Mouse (Mus musculus): ENCODE measurements around the gene Zfp266. TPM values are rescaled to one million over a fixed set of nuclear protein-coding genes. Genes with fewer than 3 reads are reported as not detected.

The Zfp266 gene
- 1 to 10 TPM in 1 of 2 experiments, under 1 TPM in 1; 0.25 to 4.9 TPM for polyA plus RNA-seq (2012; fragmentation: generic; extraction: Trizol)

DNA sequence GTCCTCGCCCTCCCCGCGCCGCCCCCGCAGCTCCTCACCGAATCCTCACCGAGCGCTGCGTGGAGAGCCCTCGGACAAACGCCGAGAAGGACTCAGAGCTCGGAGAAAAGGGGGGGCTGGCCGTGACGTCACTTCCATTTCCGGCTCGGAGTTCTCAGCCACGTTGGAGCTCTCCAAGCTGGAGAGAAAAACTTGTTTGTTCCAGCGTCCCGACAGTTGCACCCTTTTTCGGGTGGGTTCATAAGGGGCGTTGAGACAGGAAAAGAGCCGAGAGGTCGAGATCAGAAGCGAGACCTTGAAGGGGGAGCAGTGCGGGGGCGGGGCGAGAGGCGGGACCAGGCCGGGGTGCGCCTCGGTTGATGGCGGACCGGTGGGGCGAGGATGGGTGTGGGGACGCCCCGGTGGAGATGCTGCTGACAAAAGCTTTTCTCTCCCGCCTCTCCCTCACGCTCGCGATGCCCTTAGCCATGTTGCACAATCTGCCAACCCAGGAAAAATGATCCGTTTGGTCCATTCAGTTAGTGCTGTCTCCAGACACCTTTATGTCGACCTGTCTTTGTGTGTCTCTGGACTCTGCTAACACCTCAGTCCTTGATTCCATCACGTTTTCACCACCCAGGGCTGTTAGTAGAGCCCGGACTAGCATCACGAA is at the start of gene Zfp266:
Gene Zfp266 (minus strand): TSS at position 112 of the 652 bp plus-strand sequence.

DNA sequence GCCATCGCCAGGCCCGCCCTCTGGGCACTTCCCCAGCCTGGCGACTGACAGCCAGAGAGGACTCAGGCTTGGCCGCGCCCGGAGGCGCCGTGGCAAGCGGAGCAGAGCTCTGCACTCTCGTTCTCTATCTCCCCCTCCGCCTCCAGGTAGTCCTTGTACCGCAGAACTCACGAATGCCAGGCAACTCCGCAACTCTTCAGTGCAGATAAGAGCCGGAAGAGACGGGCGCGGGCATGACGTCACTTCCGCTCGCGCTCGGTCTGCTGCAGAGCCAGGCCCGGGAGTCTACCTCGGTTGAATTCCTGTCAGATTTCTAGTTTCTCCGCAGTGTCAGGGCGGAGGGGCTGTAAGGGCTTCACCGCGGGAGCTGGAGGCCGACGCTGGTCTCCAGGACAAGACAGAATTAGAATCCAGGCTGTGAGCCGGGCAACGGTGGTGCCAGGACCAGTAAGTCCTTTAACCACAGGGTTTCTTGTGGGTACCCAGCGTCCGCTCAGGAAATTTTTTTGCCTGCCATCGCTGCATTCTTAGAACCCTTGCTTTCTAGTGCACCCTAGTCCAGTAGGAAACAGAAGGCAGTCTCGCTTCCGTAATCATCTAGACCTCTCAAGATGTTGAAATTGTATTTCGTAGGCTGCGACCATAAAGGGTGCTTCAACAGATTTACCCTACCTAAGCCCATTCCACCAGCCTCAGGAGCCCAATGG is 28.5 kb downstream of the Zfp266 start, which contains the start of gene Zfp426:
Gene Zfp426 (minus strand): TSS at position 220 of the 707 bp plus-strand sequence.

DNA sequence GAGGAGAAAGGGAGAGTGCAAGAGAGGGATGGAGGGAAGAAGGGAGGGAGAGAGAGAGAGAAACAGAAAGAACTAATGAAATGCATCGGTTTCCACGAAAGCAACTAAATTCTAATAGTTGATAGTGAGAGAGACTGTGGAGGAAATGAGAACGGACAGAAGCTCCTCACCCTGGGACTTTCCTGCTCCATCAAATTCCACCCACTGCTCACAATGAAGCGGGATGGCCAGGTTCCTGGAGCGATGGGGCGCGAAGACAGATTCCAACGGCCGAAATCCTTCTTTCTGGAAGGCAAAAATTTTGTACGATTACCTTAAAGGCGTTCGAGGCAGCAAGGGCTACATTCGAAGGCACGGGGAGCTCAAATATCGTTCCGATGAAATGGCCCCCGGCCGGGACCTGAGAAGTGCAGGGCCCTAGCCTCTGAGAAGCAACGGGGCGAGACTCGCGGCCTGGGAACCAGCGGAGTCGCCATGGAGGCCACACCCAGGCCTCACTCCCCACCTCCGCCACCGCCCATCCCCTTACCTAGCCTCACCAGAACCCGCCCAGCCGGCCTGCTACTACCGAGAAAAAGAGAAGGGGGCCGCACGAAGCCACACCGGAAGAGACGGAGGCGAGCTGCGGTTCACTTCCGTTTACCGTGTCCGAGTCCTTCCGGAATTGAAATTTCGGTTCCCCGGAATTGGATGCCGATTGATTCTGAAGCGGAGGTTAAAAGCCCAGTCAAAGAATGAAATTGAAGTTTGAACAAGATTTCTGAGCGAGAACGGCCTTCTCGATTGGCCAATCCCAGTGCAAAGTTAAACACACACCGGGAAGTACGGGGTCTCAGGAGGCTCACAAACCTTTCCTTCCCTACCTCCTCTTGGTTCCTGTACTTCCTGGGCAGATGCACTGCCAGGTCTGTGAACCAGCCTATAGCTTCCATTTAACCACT is 61.6 kb downstream of the Zfp266 start, which contains the start of gene Zfp26:
Gene Zfp26 (minus strand): TSS at position 786 of the 941 bp plus-strand sequence.

Other genes with a start within 250 kb of the Zfp266 start
- gene Olfr39, start 239.1 kb downstream of the Zfp266 start, polyA plus RNA-seq (2012; fragmentation: generic; extraction: Trizol), result not detected
- not detected for gene Olfr873, start 222.9 kb downstream of the Zfp266 start, polyA plus RNA-seq (2012; fragmentation: generic; extraction: Trizol)
- under 1 TPM in 1 of 2 experiments, not detected in 1; 0.01 TPM for gene Olfr18, start 185.3 kb downstream of the Zfp266 start, polyA plus RNA-seq (2012; fragmentation: generic; extraction: Trizol)
- 10 to 100 TPM in 1 of 2 experiments, 1 to 10 TPM in 1; 6.8 to 12.3 TPM for gene Zfp560, start 136.2 kb downstream of the Zfp266 start, polyA plus RNA-seq (2012; fragmentation: generic; extraction: Trizol)
- under 1 TPM; 0.06 to 0.81 TPM for gene Zfp26, start 61.3 kb downstream of the Zfp266 start, polyA plus RNA-seq (2012; fragmentation: generic; extraction: Trizol)
- gene Zfp426, start 28.7 kb downstream of the Zfp266 start, polyA plus RNA-seq (2012; fragmentation: generic; extraction: Trizol), result 1 to 10 TPM in 1 of 2 experiments, under 1 TPM in 1; 0.40 to 6.5 TPM
- gene Zfp846, start 59.9 kb upstream of the Zfp266 start, polyA plus RNA-seq (2012; fragmentation: generic; extraction: Trizol), result 1 to 10 TPM in 1 of 2 experiments, under 1 TPM in 1; 0.27 to 3.2 TPM
- 100 to 1,000 TPM; 828 to 889 TPM for gene Ubl5, start 121.5 kb upstream of the Zfp266 start, polyA plus RNA-seq (2012; fragmentation: generic; extraction: Trizol)
- 10 to 100 TPM in 1 of 2 experiments, 1 to 10 TPM in 1; 4.9 to 16.8 TPM for gene Fbxl12, start 123.3 kb upstream of the Zfp266 start, polyA plus RNA-seq (2012; fragmentation: generic; extraction: Trizol)
- 10 to 100 TPM; 28.6 to 44.2 TPM for gene Pin1, start 130.7 kb upstream of the Zfp266 start, polyA plus RNA-seq (2012; fragmentation: generic; extraction: Trizol)
- under 1 TPM; 0.04 to 0.24 TPM for gene Olfm2, start 224.9 kb upstream of the Zfp266 start, polyA plus RNA-seq (2012; fragmentation: generic; extraction: Trizol)